Mouse (Mus musculus) neural tube, embryonic 11.5 days (tissue): ENCODE results near the gene Cnbd2. TPM values are rescaled to one million over a fixed set of nuclear protein-coding genes. Genes with fewer than 3 reads are reported as not detected.

ENCODE experiments used
- ATAC-seq: fragments of 200-750 bp; cut with Nextera tagmentation; 2 replicates; pipeline ENCODE4 v1.8.0; 2017; ENCODE audit warnings: moderate number of reproducible peaks, mild to moderate bottlenecking, moderate TSS enrichment, moderate library complexity; ENCODE audit not compliant: insufficient read depth, low FRiP score, low TSS enrichment
- DNase-seq: peaks from one replicate; pipeline ENCODE4 v3.0.0-alpha.2; 2015; ENCODE audit warnings: low spot score
- H3K27ac ChIP-seq: fragments of 300-500 bp; sonication (generic); 2 replicates; pipeline ENCODE4 v1.5.1; 2014; ENCODE audit warnings: low read depth, mild to moderate bottlenecking, low read length
- H3K27me3 ChIP-seq: fragments of 300-500 bp; sonication (generic); 2 replicates; pipeline ENCODE4 v1.6.1; 2014; ENCODE audit warnings: mild to moderate bottlenecking, low read length, mixed read lengths; ENCODE audit not compliant: control insufficient read depth, insufficient read depth
- H3K36me3 ChIP-seq: fragments of 300-500 bp; sonication (generic); 2 replicates; pipeline ENCODE4 v1.6.1; 2014; ENCODE audit warnings: mild to moderate bottlenecking, low read length, moderate library complexity, mixed read lengths; ENCODE audit not compliant: control insufficient read depth, insufficient read depth
- H3K4me1 ChIP-seq: fragments of 300-500 bp; sonication (generic); 2 replicates; pipeline ENCODE4 v1.6.1; 2014; ENCODE audit warnings: low read length, mixed read lengths; ENCODE audit not compliant: control insufficient read depth, insufficient read depth
- H3K4me2 ChIP-seq: fragments of 300-500 bp; sonication (generic); 2 replicates; pipeline ENCODE4 v1.6.1; 2014; ENCODE audit warnings: low read depth, mild to moderate bottlenecking, moderate library complexity
- H3K4me3 ChIP-seq: fragments of 300-500 bp; sonication (generic); 2 replicates; pipeline ENCODE4 v1.5.1; 2014; ENCODE audit warnings: low read depth, low read length
- H3K9ac ChIP-seq: fragments of 300-500 bp; sonication (generic); 2 replicates; pipeline ENCODE4 v1.6.1; 2014; ENCODE audit warnings: mild to moderate bottlenecking, low read length
- H3K9me3 ChIP-seq: fragments of 300-500 bp; sonication (generic); 2 replicates; pipeline ENCODE4 v1.6.1; 2016; ENCODE audit warnings: low read length; ENCODE audit not compliant: control insufficient read depth
- WGBS: fragments of 180-500 bp; shearing (Covaris S2); extraction: QIAGEN DNeasy Blood & Tissue Kit; methylation state at CpG from one replicate; pipeline ENCODE4 v1.1.7; 2014; 5-methylcytosine and 5-hydroxymethylcytosine counted together
- polyA plus RNA-seq: library from polyadenylated mRNA; unstranded; fragments of >200 nt; fragmentation: Nextera tagmentation; extraction: Ambion mirVana; gene quantifications from 2 replicates; pipeline ENCODE4 v1.2.1, GENCODE M21; 2014

Cnbd2 gene
- polyA plus RNA-seq, 1 experiment from 2014 or later: 3.1 TPM

GRCm38 (mm10) chr2:156318491-156318890 is 6.4 kb downstream of the Cnbd2 start:
- H3K27me3 ChIP-seq: no peaks in the 10 kb centered on the region
- H3K4me3 ChIP-seq: no peak overlapping the region
- no peaks in the 10 kb centered on the region for H3K36me3 ChIP-seq
- DNase-seq: no peak
- no peak overlapping the region for H3K9ac ChIP-seq
- no peak overlapping the region for H3K4me2 ChIP-seq
- no peak overlapping the region for H3K27ac ChIP-seq
- ATAC-seq: no peak
- no peaks in the 10 kb centered on the region for H3K9me3 ChIP-seq
- H3K4me1 ChIP-seq: no peaks in the 10 kb centered on the region

- Histone ChIP-seq H3K27ac (no peak overlapping the region), H3K4me2 (no peak overlapping the region), H3K9me3 (no peaks in the 10 kb centered on the region), H3K4me1 (no peaks in the 10 kb centered on the region), H3K4me3 (no peak overlapping the region), H3K27me3 (no peaks in the 10 kb centered on the region), H3K36me3 (no peaks in the 10 kb centered on the region), H3K9ac (no peak overlapping the region)
- ATAC-seq (no peak), DNase-seq (no peak)
- WGBS: 89% methylated on average over 6 of the region's 6 CpGs
Measured at GRCm38 (mm10) chr2:156321538-156321937, 9.4 kb downstream of the Cnbd2 start.

- Histone ChIP-seq H3K9me3 (no peaks in the 10 kb centered on the region), H3K4me2 (no peak overlapping the region), H3K27me3 (no peaks in the 10 kb centered on the region), H3K27ac (no peak overlapping the region), H3K9ac (no peak overlapping the region), H3K4me1 (no peaks in the 10 kb centered on the region), H3K4me3 (no peak overlapping the region), H3K36me3 (no peaks in the 10 kb centered on the region)
- DNase-seq: no peak
- WGBS: 74% methylated on average over 6 of the region's 6 CpGs
- ATAC-seq: no peak
Measured at GRCm38 (mm10) chr2:156324116-156324588, 12.1 kb downstream of the Cnbd2 start.

GRCm38 (mm10) chr2:156324681-156325080 is 12.6 kb downstream of the Cnbd2 start:
- Histone ChIP-seq H3K4me3 (no peak overlapping the region), H3K27ac (no peak overlapping the region), H3K36me3 (no peaks in the 10 kb centered on the region), H3K4me1 (no peaks in the 10 kb centered on the region), H3K27me3 (no peaks in the 10 kb centered on the region), H3K9ac (no peak overlapping the region), H3K4me2 (no peak overlapping the region), H3K9me3 (no peaks in the 10 kb centered on the region)
- ATAC-seq (no peak), DNase-seq (no peak)
- 54% methylated on average over 5 of the region's 5 CpGs for WGBS

GRCm38 (mm10) chr2:156330681-156331080 is 18.6 kb downstream of the Cnbd2 start:
- H3K36me3 ChIP-seq: no peaks in the 10 kb centered on the region
- no peak overlapping the region for H3K4me2 ChIP-seq
- H3K9me3 ChIP-seq: no peaks in the 10 kb centered on the region
- H3K4me1 ChIP-seq: no peaks in the 10 kb centered on the region
- no peaks in the 10 kb centered on the region for H3K27me3 ChIP-seq
- ATAC-seq (no peak), DNase-seq (no peak)
- no peak overlapping the region for H3K4me3 ChIP-seq
- H3K9ac ChIP-seq: no peak overlapping the region
- WGBS: 56% methylated on average over 1 of the region's 1 CpGs
- no peak overlapping the region for H3K27ac ChIP-seq

GRCm38 (mm10) chr2:156331446-156331965 is 19.4 kb downstream of the Cnbd2 start:
- 69% methylated on average over 7 of the region's 7 CpGs for WGBS
- no peaks in the 10 kb centered on the region for H3K9me3 ChIP-seq
- H3K36me3 ChIP-seq: no peaks in the 10 kb centered on the region
- DNase-seq (no peak), ATAC-seq (no peak)
- no peaks in the 10 kb centered on the region for H3K27me3 ChIP-seq
- no peak overlapping the region for H3K27ac ChIP-seq
- H3K4me1 ChIP-seq: no peaks in the 10 kb centered on the region
- H3K9ac ChIP-seq: no peak overlapping the region
- no peak overlapping the region for H3K4me2 ChIP-seq
- H3K4me3 ChIP-seq: no peak overlapping the region

- WGBS: 85% methylated on average over 4 of the region's 4 CpGs
Measured at GRCm38 (mm10) chr2:156340078-156340477, 28.0 kb downstream of the Cnbd2 start.

GRCm38 (mm10) chr2:156344775-156345532 is 32.9 kb downstream of the Cnbd2 start:
- no peaks in the 10 kb centered on the region for H3K9me3 ChIP-seq
- no peak for ATAC-seq
- H3K4me1 ChIP-seq: no peaks in the 10 kb centered on the region
- no peak for DNase-seq
- 64% methylated on average over 12 of the region's 12 CpGs for WGBS
- no peak overlapping the region for H3K27ac ChIP-seq
- H3K36me3 ChIP-seq: no peaks in the 10 kb centered on the region
- H3K4me2 ChIP-seq: no peak overlapping the region
- no peak overlapping the region for H3K9ac ChIP-seq
- no peak overlapping the region for H3K4me3 ChIP-seq
- no peaks in the 10 kb centered on the region for H3K27me3 ChIP-seq

More at GRCm38 (mm10) chr2:156340078-156340477, 28.0 kb downstream of the Cnbd2 start:
- Histone ChIP-seq H3K4me1 (no peaks in the 10 kb centered on the region), H3K27me3 (no peaks in the 10 kb centered on the region), H3K36me3 (no peaks in the 10 kb centered on the region), H3K9me3 (no peaks in the 10 kb centered on the region), H3K27ac (no peak overlapping the region), H3K9ac (no peak overlapping the region), H3K4me2 (no peak overlapping the region), H3K4me3 (no peak overlapping the region)
- no peak for ATAC-seq
- DNase-seq: no peak

- Histone ChIP-seq H3K4me1 (no peaks in the 10 kb centered on the region), H3K27me3 (no peaks in the 10 kb centered on the region), H3K9me3 (no peaks in the 10 kb centered on the region), H3K9ac (no peak overlapping the region), H3K4me2 (no peak overlapping the region), H3K36me3 (no peaks in the 10 kb centered on the region), H3K4me3 (no peak overlapping the region), H3K27ac (no peak overlapping the region)
- WGBS: 90% methylated on average over 4 of the region's 4 CpGs
- no peak for ATAC-seq
- no peak for DNase-seq
Measured at GRCm38 (mm10) chr2:156348812-156349211, 36.7 kb downstream of the Cnbd2 start.
